Mouse (Mus musculus): ENCODE results near the gene Bahcc1. TPM values are rescaled to one million over a fixed set of nuclear protein-coding genes. Genes with fewer than 3 reads are reported as not detected.

Gene Bahcc1
- polyA plus RNA-seq, 1 experiment: 47.0 TPM

- DNase-seq (ENCODE audit: low read depth): peak; percentile 95
- TF ChIP-seq POLR2A (IDR thresholded peaks at IDR 0.05; ENCODE audit: borderline replicate concordance, extremely low read depth, insufficient read depth, insufficient read length, poor library complexity, severe bottlenecking) (no peak), CTCF (IDR thresholded peaks at IDR 0.05; ENCODE audit: borderline replicate concordance, extremely low read depth, insufficient read depth, insufficient read length) (no peak)
These were observed 27.3 kb downstream of the Bahcc1 start for GRCm38 (mm10) chr11:120259792-120260768.

- TF ChIP-seq POLR2A (IDR thresholded peaks at IDR 0.05; ENCODE audit: borderline replicate concordance, extremely low read depth, insufficient read depth, insufficient read length, poor library complexity, severe bottlenecking) (no peak), CTCF (IDR thresholded peaks at IDR 0.05; ENCODE audit: borderline replicate concordance, extremely low read depth, insufficient read depth, insufficient read length) (no peak)
- no peak for DNase-seq (ENCODE audit: low read depth)
These were observed 28.0 kb downstream of the Bahcc1 start for GRCm38 (mm10) chr11:120260769-120261150.

- no peak for TF ChIP-seq CTCF (IDR thresholded peaks at IDR 0.05; ENCODE audit: borderline replicate concordance, extremely low read depth, insufficient read depth, insufficient read length)
- no peak for TF ChIP-seq POLR2A (IDR thresholded peaks at IDR 0.05; ENCODE audit: borderline replicate concordance, extremely low read depth, insufficient read depth, insufficient read length, poor library complexity, severe bottlenecking)
- peak; percentile 97 for DNase-seq (ENCODE audit: low read depth)
These were observed 28.9 kb downstream of the Bahcc1 start for GRCm38 (mm10) chr11:120261416-120262355.

GRCm38 (mm10) chr11:120262356-120262901 lies 29.7 kb downstream of the Bahcc1 start:
- peak; percentile 97 for DNase-seq (ENCODE audit: low read depth)
- TF ChIP-seq POLR2A (IDR thresholded peaks at IDR 0.05; ENCODE audit: borderline replicate concordance, extremely low read depth, insufficient read depth, insufficient read length, poor library complexity, severe bottlenecking): no peak
- TF ChIP-seq CTCF (IDR thresholded peaks at IDR 0.05; ENCODE audit: borderline replicate concordance, extremely low read depth, insufficient read depth, insufficient read length): peak; percentile 81

- no peak for DNase-seq (ENCODE audit: low read depth)
- no peak for TF ChIP-seq POLR2A (IDR thresholded peaks at IDR 0.05; ENCODE audit: borderline replicate concordance, extremely low read depth, insufficient read depth, insufficient read length, poor library complexity, severe bottlenecking)
- TF ChIP-seq CTCF (IDR thresholded peaks at IDR 0.05; ENCODE audit: borderline replicate concordance, extremely low read depth, insufficient read depth, insufficient read length): no peak
These were observed 30.4 kb downstream of the Bahcc1 start for GRCm38 (mm10) chr11:120263176-120263575.

- no peak for TF ChIP-seq POLR2A (IDR thresholded peaks at IDR 0.05; ENCODE audit: borderline replicate concordance, extremely low read depth, insufficient read depth, insufficient read length, poor library complexity, severe bottlenecking)
- no peak for TF ChIP-seq CTCF (IDR thresholded peaks at IDR 0.05; ENCODE audit: borderline replicate concordance, extremely low read depth, insufficient read depth, insufficient read length)
- no peak for DNase-seq (ENCODE audit: low read depth)
These were observed 31.3 kb downstream of the Bahcc1 start for GRCm38 (mm10) chr11:120264008-120264407.

GRCm38 (mm10) chr11:120265458-120265857 lies 32.7 kb downstream of the Bahcc1 start:
- DNase-seq (ENCODE audit: low read depth): no peak
- no peak for TF ChIP-seq CTCF (IDR thresholded peaks at IDR 0.05; ENCODE audit: borderline replicate concordance, extremely low read depth, insufficient read depth, insufficient read length)
- TF ChIP-seq POLR2A (IDR thresholded peaks at IDR 0.05; ENCODE audit: borderline replicate concordance, extremely low read depth, insufficient read depth, insufficient read length, poor library complexity, severe bottlenecking): no peak

- DNase-seq (ENCODE audit: low read depth): no peak
These were observed 33.6 kb downstream of the Bahcc1 start for GRCm38 (mm10) chr11:120266259-120266758.

GRCm38 (mm10) chr11:120267274-120267673 lies 34.5 kb downstream of the Bahcc1 start:
- no peak for TF ChIP-seq CTCF (IDR thresholded peaks at IDR 0.05; ENCODE audit: borderline replicate concordance, extremely low read depth, insufficient read depth, insufficient read length)
- no peak for TF ChIP-seq POLR2A (IDR thresholded peaks at IDR 0.05; ENCODE audit: borderline replicate concordance, extremely low read depth, insufficient read depth, insufficient read length, poor library complexity, severe bottlenecking)
- no peak for DNase-seq (ENCODE audit: low read depth)

More at GRCm38 (mm10) chr11:120266259-120266758, 33.6 kb downstream of the Bahcc1 start:
- no peak for TF ChIP-seq CTCF (IDR thresholded peaks at IDR 0.05; ENCODE audit: borderline replicate concordance, extremely low read depth, insufficient read depth, insufficient read length)

GRCm38 (mm10) chr11:120267676-120268075 lies 34.9 kb downstream of the Bahcc1 start:
- TF ChIP-seq CTCF (IDR thresholded peaks at IDR 0.05; ENCODE audit: borderline replicate concordance, extremely low read depth, insufficient read depth, insufficient read length) (no peak), POLR2A (IDR thresholded peaks at IDR 0.05; ENCODE audit: borderline replicate concordance, extremely low read depth, insufficient read depth, insufficient read length, poor library complexity, severe bottlenecking) (no peak)
- no peak for DNase-seq (ENCODE audit: low read depth)
